Mouse (Mus musculus) limb, embryonic 14.5 days (tissue): Measurements from ENCODE around the gene Rpl32. TPM values are rescaled to one million over a fixed set of nuclear protein-coding genes. Genes with fewer than 3 reads are reported as not detected.

Source experiments
- ATAC-seq: fragments of 200-750 bp; cut with Nextera tagmentation; 2 replicates; pipeline ENCODE4 v1.8.0; 2017; ENCODE audit warnings: low read depth, moderate number of reproducible peaks, moderate TSS enrichment; ENCODE audit not compliant: low FRiP score
- DNase-seq: peaks from one replicate; pipeline ENCODE4 v3.0.0-alpha.2; 2015; ENCODE audit warnings: low spot score
- H3K27ac ChIP-seq: fragments of 300-500 bp; sonication (generic); replicated peaks from 2 replicates; pipeline ENCODE4 v1.5.1; 2014; ENCODE audit warnings: low read depth, mild to moderate bottlenecking, low read length, moderate library complexity, mixed read lengths
- H3K27me3 ChIP-seq: fragments of 300-500 bp; sonication (generic); 2 replicates; pipeline ENCODE4 v1.6.1; 2014; ENCODE audit warnings: low read length, mixed read lengths; ENCODE audit not compliant: control insufficient read depth, insufficient read depth
- H3K36me3 ChIP-seq: fragments of 300-500 bp; sonication (generic); 2 replicates; pipeline ENCODE4 v1.6.1; 2014; ENCODE audit warnings: mild to moderate bottlenecking, low read length, moderate library complexity, mixed read lengths; ENCODE audit not compliant: control insufficient read depth, insufficient read depth
- H3K4me1 ChIP-seq: fragments of 300-500 bp; sonication (generic); 2 replicates; pipeline ENCODE4 v1.6.1; 2014; ENCODE audit warnings: antibody characterized with exemption, low read length, mixed read lengths; ENCODE audit not compliant: control insufficient read depth, insufficient read depth
- H3K4me2 ChIP-seq: fragments of 300-500 bp; sonication (generic); replicated peaks from 2 replicates; pipeline ENCODE4 v1.6.1; 2014; ENCODE audit warnings: low read depth, mild to moderate bottlenecking, low read length, moderate library complexity; ENCODE audit not compliant: severe bottlenecking
- H3K4me3 ChIP-seq: fragments of 300-500 bp; sonication (generic); replicated peaks from 2 replicates; pipeline ENCODE4 v1.5.1; 2014; ENCODE audit warnings: low read length
- H3K9ac ChIP-seq: fragments of 300-500 bp; sonication (generic); 2 replicates; pipeline ENCODE4 v1.6.1; 2014; ENCODE audit warnings: mild to moderate bottlenecking, low read depth, low read length, moderate library complexity; ENCODE audit not compliant: severe bottlenecking
- H3K9me3 ChIP-seq: fragments of 300-500 bp; sonication (generic); 2 replicates; pipeline ENCODE4 v1.6.1; 2016; ENCODE audit warnings: low read length; ENCODE audit not compliant: control insufficient read depth
- POLR2A ChIP-seq: fragments of 200-500 bp; IDR thresholded peaks from 2 replicates; pipeline ENCODE4 v1.8.0; 2012; ENCODE audit warnings: inconsistent platforms, mild to moderate bottlenecking, moderate library complexity, borderline replicate concordance; ENCODE audit not compliant: insufficient read depth, insufficient read length; ENCODE audit errors: extremely low read depth
- WGBS: fragments of 180-500 bp; shearing (Covaris S2); extraction: QIAGEN DNeasy Blood & Tissue Kit; methylation state at CpG from one replicate; pipeline ENCODE4 v1.1.7; 2014; 5-methylcytosine and 5-hydroxymethylcytosine counted together
- polyA plus RNA-seq, 2 experiments: library from polyadenylated mRNA; depleted of rRNA in 1 of 2; stranded (reverse) in 1 of 2; unstranded in 1 of 2; fragments of >200 nt; fragmentation: Nextera tagmentation in 1 of 2; extraction: Ambion mirVana in 1 of 2; gene quantifications; 2 replicates each; pipeline versions ENCODE4 v1.2.1 to v1.2.3; 2012 to 2014

The Rpl32 gene
- polyA plus RNA-seq, 2 experiments = 2,604 to 2,685 TPM

- no peak overlapping the region for H3K27ac ChIP-seq
- no peak overlapping the region for H3K4me2 ChIP-seq
- H3K9ac ChIP-seq = no peak overlapping the region
- no peaks in the 10 kb centered on the region for H3K9me3 ChIP-seq
- H3K27me3 ChIP-seq = no peaks in the 10 kb centered on the region
- H3K36me3 ChIP-seq = peaks cover 52% of the 10 kb centered on the region
- ATAC-seq = no peak
- 91% methylated on average over 4 of the region's 4 CpGs for WGBS
- no peak overlapping the region for H3K4me3 ChIP-seq
- H3K4me1 ChIP-seq = no peaks in the 10 kb centered on the region
- no peak for DNase-seq
- TF ChIP-seq POLR2A = no peak
Measured at GRCm38 (mm10) chr6:115845006-115845405, 36.5 kb upstream of the Rpl32 start.

DNA sequence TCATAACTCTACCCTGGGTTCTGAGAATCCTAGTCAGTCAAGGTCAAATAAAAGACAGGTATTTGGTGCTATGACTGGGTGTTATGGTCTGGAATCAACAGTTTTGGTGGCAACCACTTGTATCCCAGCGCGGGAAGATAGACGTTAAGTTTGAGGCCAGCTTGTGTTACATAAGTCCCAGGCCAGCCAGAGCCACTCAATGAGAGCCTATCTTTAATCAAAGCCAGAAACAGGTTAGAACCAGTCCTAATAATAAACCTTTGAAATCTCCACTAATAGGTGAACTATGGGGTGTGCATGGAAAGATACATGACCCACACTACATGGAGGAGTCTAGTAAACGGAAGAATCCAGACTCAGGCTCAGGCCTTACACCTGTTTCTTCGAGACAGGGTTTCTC, 30.2 kb upstream of the Rpl32 start:
- no peak overlapping the region for H3K27ac ChIP-seq
- H3K36me3 ChIP-seq = peaks cover 19% of the 10 kb centered on the region
- no peaks in the 10 kb centered on the region for H3K9me3 ChIP-seq
- DNase-seq (no peak), ATAC-seq (no peak)
- H3K27me3 ChIP-seq = no peaks in the 10 kb centered on the region
- H3K4me3 ChIP-seq = peak overlapping the region; percentile 27
- 54% methylated on average over 5 of the region's 5 CpGs for WGBS
- peak overlapping the region; percentile 68 for H3K4me2 ChIP-seq
- H3K4me1 ChIP-seq = no peaks in the 10 kb centered on the region
- no peak for TF ChIP-seq POLR2A
- no peak overlapping the region for H3K9ac ChIP-seq

GRCm38 (mm10) chr6:115838161-115838597, 29.6 kb upstream of the Rpl32 start, which contains the start of gene Efcab12:
Efcab12 (minus strand) TSS chr6:115838412.
- DNase-seq (peak; percentile 79), ATAC-seq (peak; percentile 88)
- Histone ChIP-seq H3K9me3 (no peaks in the 10 kb centered on the region), H3K36me3 (peaks cover 13% of the 10 kb centered on the region), H3K27ac (no peak within 1 kb of the TSS), H3K9ac (peak within 1 kb of the TSS; percentile 34; the same call in 1 of the 2 replicates), H3K4me1 (no peaks in the 10 kb centered on the region), H3K27me3 (no peaks in the 10 kb centered on the region), H3K4me3 (peak within 1 kb of the TSS; percentile 27), H3K4me2 (peak within 1 kb of the TSS; percentile 68)
- 3% methylated on average over 19 of the region's 19 CpGs for WGBS
- no peak for TF ChIP-seq POLR2A

- Histone ChIP-seq H3K9ac (no peak overlapping the region), H3K27me3 (no peaks in the 10 kb centered on the region), H3K4me2 (no peak overlapping the region), H3K4me1 (no peaks in the 10 kb centered on the region), H3K27ac (no peak overlapping the region), H3K36me3 (no peaks in the 10 kb centered on the region), H3K9me3 (no peaks in the 10 kb centered on the region), H3K4me3 (no peak overlapping the region)
- no peak for TF ChIP-seq POLR2A
- no peak for ATAC-seq
- DNase-seq = no peak
Measured at GRCm38 (mm10) chr6:115833861-115834260, 25.3 kb upstream of the Rpl32 start.

DNA sequence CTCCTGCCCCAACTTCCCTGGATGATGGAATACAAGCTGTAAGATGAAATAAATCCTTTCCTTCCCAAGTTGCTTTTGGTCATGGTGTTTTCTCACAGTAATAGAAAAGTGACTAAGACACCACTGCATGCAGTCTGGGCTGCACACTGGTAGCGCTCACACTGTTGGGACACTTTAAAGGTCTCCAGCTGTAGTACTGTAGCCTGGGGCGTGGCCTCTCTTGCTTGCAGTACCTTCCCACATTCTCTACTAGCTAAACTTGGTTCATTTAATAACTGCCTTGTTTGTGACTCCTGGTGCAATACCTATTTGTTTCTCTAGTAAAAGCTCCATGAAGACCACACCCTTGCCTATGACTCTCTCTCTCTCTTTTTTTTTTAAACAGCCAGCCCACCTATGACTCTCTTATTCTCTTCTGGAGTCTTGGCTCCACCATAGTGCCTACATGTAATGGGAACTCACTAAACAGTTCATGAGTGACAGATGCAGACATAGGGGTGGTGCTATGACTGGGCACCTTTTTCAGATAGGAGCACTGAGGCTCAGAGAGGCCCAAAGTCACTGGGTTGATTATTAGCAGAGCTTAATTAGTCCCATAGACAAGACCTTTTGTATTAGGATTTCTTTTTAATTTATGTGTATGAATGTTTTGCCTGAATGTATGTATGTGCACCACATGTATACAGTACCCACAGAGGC, 23.8 kb upstream of the Rpl32 start:
- DNase-seq (no peak), ATAC-seq (no peak)
- no peaks in the 10 kb centered on the region for H3K4me1 ChIP-seq
- TF ChIP-seq POLR2A = no peak
- H3K27ac ChIP-seq = no peak overlapping the region
- 95% methylated on average over 2 of the region's 2 CpGs for WGBS
- no peak overlapping the region for H3K4me2 ChIP-seq
- no peaks in the 10 kb centered on the region for H3K27me3 ChIP-seq
- H3K4me3 ChIP-seq = no peak overlapping the region
- no peak overlapping the region for H3K9ac ChIP-seq
- H3K36me3 ChIP-seq = no peaks in the 10 kb centered on the region
- no peaks in the 10 kb centered on the region for H3K9me3 ChIP-seq
